Mouse (Mus musculus) gastrocnemius, postnatal 4 days (tissue): ENCODE measurements around the gene Fscb. TPM values are rescaled to one million over a fixed set of nuclear protein-coding genes. Genes with fewer than 3 reads are reported as not detected.

Source experiments
- DNase-seq, 2 experiments: peaks; one replicate each; pipeline ENCODE4 v3.0.0; 2021 to 2022; ENCODE audit warnings: low spot score in 2 of 2, mixed read lengths in 2 of 2
- long read RNA-seq, 2 experiments: library from polyadenylated mRNA; stranded (forward); transcript quantifications; one replicate each; pipeline ENCODE4 v2.0.0; 2021
- total RNA-seq, 2 experiments: library from RNA; stranded (reverse); gene quantifications; 2 replicates each; pipeline ENCODE4 v1.2.3; 2021

Fscb gene
- total RNA-seq: not detected
- long read RNA-seq, experiment 1: 0 reads
- long read RNA-seq, experiment 2: 0 reads

DNA sequence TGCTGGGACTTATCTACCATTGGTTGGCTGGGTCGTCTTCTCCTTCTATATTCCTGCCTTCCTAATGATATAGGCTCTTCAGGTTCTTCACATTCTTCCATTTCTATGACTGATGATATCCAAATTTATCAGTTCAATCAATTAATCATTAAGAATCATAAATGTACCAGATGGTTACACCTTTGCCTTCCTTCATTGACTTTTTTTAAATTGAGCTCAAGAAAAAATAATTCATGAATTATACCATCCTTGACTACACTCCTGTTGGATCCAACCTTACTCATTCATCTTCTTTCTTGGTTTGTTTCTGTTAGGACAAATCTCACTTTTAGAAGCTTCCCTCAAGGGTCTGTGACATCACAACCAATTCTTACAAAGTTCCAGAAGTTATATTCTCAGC lies at the start of gene Fscb:
TSS of gene Fscb (minus strand) at position 101 of the 400 bp plus-strand sequence.
- no peak for DNase-seq

DNA sequence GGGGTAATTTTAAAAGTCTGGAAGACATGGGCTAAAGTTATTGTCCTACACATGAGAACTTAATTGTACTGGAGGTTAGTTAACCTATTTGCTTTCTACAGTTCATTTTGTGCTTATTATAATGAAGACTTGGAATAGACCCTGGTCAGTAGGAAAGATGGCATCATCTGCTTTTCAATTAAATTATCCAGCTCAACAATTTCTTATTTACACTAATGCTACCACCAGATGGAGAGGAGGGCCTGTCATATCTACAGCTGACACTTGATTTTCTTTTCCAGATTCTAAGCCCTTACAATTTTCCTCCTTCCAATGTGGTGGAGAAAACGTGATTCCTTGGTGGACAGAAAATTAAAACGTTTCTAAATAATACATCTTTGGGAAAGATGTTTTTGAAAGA lies 42.3 kb upstream of the Fscb start:
- DNase-seq: no peak

DNA sequence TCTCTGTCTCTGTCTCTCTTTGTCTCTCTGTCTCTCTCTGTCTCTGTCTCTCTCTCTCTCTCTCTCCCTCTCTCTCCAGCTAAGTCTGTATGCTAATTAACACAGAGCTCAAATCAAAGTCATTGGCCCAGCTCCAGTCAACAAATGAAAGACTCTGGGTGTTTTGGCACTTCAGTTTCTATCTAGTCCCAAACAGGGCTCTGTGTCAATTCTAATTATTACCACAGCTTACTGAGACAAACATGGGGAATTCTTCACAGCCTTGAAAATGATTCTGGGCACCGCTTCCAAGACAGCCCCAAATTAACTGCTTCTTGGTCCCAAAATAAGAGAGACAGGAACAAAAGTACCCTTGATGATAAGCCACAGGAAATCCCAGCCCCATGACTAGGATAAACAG lies 38.9 kb upstream of the Fscb start:
- no peak for DNase-seq

DNA sequence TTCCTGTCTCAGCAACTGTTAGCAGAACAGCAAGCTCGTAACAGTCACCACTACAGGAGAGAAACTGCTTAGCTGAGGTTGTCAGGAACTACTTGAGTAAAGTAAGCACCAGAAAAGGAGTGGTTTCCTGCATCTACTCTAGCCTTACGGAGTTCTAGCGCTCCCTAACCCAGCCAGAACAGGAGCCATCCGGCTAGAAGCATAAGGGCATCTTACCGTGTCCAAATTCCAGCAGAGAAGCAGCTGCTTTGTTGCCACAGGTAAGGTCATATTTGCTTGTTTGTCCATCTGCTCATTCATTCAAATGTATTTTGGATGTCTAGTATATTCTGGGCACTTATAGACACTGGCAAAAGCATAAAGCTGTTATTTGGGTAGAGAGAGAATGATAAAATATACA lies 23.2 kb upstream of the Fscb start:
- no peak for DNase-seq

DNA sequence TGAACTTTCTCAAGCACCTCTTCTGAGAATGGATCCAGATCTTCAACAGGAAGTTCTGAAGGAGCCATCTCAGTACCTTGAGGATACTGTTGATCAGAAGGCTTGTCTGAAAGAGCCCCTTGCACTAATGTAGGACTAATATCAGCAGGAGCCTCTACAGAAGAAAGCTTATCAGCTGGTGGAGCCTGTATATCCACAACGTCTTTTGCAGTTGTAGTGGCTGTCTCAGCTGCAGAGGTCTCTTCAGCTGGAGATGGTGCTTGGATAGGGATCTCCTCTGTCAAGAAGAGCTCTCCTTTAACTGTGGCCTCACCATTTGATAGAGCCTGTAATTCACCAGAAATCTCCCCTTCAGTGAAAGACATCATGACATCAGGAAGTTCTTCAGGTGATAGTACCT lies 875 bp downstream of the Fscb start:
- DNase-seq: no peak

DNA sequence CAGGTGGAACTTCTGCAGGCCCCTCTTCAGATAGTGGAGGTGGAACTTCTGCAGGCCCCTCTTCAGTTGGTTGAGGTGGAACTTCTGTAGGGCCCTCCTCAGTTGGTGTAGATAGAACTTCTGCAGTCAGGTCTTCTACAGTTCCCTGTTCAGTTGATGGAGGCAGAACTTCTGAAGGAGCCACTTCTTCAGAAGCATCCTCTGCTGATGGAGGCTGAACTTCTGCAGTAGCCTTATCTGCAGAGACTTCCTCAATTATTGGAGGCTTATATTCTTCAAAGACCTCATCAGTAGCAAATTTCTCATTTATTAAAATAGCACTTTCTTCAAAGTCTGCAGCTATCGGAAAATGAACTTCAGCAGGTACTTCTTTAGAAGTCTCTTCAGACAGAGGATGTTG lies 1.4 kb downstream of the Fscb start:
- DNase-seq: no peak

DNA sequence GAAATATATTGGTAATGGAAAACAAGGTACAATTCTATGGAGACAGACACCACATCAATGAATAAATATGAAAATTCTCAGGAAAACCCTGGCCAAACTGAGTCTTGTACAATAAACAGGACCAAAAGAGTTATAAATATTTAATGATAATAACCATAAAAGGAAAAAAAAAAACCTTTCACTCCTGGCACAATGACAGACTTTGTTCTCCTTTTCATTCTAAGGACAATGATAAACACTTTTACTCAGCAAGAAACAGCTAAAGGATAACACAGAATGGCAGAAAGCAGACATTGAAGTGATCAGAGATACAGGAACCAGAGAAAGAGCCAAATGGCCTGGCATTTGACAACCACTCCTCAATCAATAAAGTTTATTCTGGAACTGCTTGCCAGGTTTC lies 19.3 kb downstream of the Fscb start:
- no peak for DNase-seq

DNA sequence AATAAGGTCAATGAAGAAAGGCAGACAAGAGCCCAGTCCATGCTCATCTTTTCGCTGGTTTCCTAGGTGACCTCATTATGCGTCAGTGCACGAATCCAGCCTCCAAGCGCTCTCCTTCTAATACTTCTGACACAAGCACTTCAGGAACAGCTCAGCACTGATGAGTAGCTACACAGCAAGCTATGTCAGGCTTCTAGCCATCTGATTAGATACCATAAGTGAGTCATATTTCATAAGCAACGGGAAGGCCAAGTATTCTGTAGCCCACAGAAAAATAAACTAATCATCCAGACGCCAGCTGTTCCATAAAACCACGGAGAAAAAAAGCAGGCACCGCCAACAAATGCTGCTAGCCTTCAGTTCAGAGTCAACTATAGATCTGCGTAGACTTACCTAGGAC lies 24.6 kb downstream of the Fscb start:
- no peak for DNase-seq

DNA sequence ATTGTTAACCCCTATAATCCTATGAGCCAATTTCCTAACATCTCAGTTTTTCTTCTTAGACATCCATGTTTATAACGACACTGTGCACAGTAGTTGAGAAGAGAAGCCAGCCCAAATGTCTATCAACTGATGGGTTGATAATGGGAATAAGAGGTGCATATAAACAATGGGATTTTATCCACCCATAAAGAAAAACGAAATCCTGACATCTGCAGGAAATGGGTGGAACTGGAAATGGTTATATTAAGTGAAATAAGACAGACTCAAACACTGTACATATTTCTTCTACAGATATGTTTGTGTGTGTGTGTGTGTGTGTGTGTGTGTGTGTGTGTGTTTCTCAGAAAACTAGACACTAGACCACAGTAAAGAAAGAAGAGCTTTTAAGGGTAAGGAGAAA lies 37.8 kb downstream of the Fscb start:
- no peak for DNase-seq
